Mouse (Mus musculus) lung, embryonic 15.5 days (tissue): Measurements from ENCODE around the gene Isg15. TPM values are rescaled to one million over a fixed set of nuclear protein-coding genes. Genes with fewer than 3 reads are reported as not detected.

ENCODE experiments used
- ATAC-seq: fragments of 200-750 bp; cut with Nextera tagmentation; 2 replicates; pipeline ENCODE4 v1.8.0; 2017; ENCODE audit warnings: moderate number of reproducible peaks, borderline replicate concordance; ENCODE audit not compliant: low FRiP score, low TSS enrichment; ENCODE audit errors: extremely low read depth
- H3K27ac ChIP-seq: fragments of 300-500 bp; sonication (generic); 2 replicates; pipeline ENCODE4 v1.5.1; 2015; ENCODE audit warnings: moderate library complexity, mild to moderate bottlenecking, inconsistent platforms
- H3K27me3 ChIP-seq: fragments of 300-500 bp; sonication (generic); 2 replicates; pipeline ENCODE4 v1.6.1; 2015; ENCODE audit warnings: inconsistent platforms
- H3K36me3 ChIP-seq: fragments of 300-500 bp; sonication (generic); 2 replicates; pipeline ENCODE4 v1.6.1; 2015; ENCODE audit warnings: inconsistent platforms
- H3K4me1 ChIP-seq: fragments of 300-500 bp; sonication (generic); 2 replicates; pipeline ENCODE4 v1.6.1; 2015; ENCODE audit warnings: inconsistent platforms
- H3K4me2 ChIP-seq: fragments of 300-500 bp; sonication (generic); 2 replicates; pipeline ENCODE4 v1.6.1; 2015; ENCODE audit warnings: inconsistent platforms, mild to moderate bottlenecking, moderate library complexity
- H3K4me3 ChIP-seq: fragments of 300-500 bp; sonication (generic); 2 replicates; pipeline ENCODE4 v1.5.1; 2015; ENCODE audit warnings: mild to moderate bottlenecking, inconsistent platforms
- H3K9ac ChIP-seq: fragments of 300-500 bp; sonication (generic); 2 replicates; pipeline ENCODE4 v1.6.1; 2015; ENCODE audit warnings: inconsistent platforms
- H3K9me3 ChIP-seq: fragments of 300-500 bp; sonication (generic); 2 replicates; pipeline ENCODE4 v1.6.1; 2016; ENCODE audit warnings: inconsistent platforms
- WGBS: fragments of 180-500 bp; shearing (Covaris S2); methylation state at CpG from one replicate; pipeline ENCODE4 v1.1.7; 2015; 5-methylcytosine and 5-hydroxymethylcytosine counted together
- polyA plus RNA-seq: library from polyadenylated mRNA; unstranded; fragments of >200 nt; fragmentation: Nextera tagmentation; extraction: Ambion mirVana; gene quantifications from 2 replicates; pipeline ENCODE4 v1.2.1, GENCODE M21; 2015

Isg15 gene
- polyA plus RNA-seq, 1 experiment from 2014 or later, result 3.1 TPM

- 84% methylated on average over 11 of the region's 11 CpGs for WGBS
- no peaks in the 10 kb centered on the region for H3K9me3 ChIP-seq
- H3K4me3 ChIP-seq, result no peak overlapping the region
- no peak overlapping the region for H3K4me2 ChIP-seq
- H3K27me3 ChIP-seq, result no peaks in the 10 kb centered on the region
- no peaks in the 10 kb centered on the region for H3K36me3 ChIP-seq
- no peaks in the 10 kb centered on the region for H3K4me1 ChIP-seq
- H3K27ac ChIP-seq, result no peak overlapping the region
- ATAC-seq, result no peak
- H3K9ac ChIP-seq, result no peak overlapping the region
Observed at GRCm38 (mm10) chr4:156219936-156220335, 19.3 kb upstream of the Isg15 start.

GRCm38 (mm10) chr4:156217838-156218237 is 17.2 kb upstream of the Isg15 start:
- Histone ChIP-seq H3K27ac (no peak overlapping the region), H3K9me3 (no peaks in the 10 kb centered on the region), H3K9ac (no peak overlapping the region), H3K4me2 (no peak overlapping the region), H3K36me3 (no peaks in the 10 kb centered on the region), H3K4me3 (no peak overlapping the region), H3K4me1 (no peaks in the 10 kb centered on the region), H3K27me3 (no peaks in the 10 kb centered on the region)
- WGBS, result 75% methylated on average over 16 of the region's 16 CpGs
- no peak for ATAC-seq

- no peaks in the 10 kb centered on the region for H3K36me3 ChIP-seq
- 78% methylated on average over 16 of the region's 16 CpGs for WGBS
- no peak overlapping the region for H3K4me2 ChIP-seq
- no peaks in the 10 kb centered on the region for H3K9me3 ChIP-seq
- H3K9ac ChIP-seq, result no peak overlapping the region
- no peaks in the 10 kb centered on the region for H3K4me1 ChIP-seq
- no peak overlapping the region for H3K27ac ChIP-seq
- no peak overlapping the region for H3K4me3 ChIP-seq
- peak; percentile 29 for ATAC-seq
- no peaks in the 10 kb centered on the region for H3K27me3 ChIP-seq
Observed at GRCm38 (mm10) chr4:156217022-156217669, 16.5 kb upstream of the Isg15 start.

GRCm38 (mm10) chr4:156216196-156216595 is 15.6 kb upstream of the Isg15 start:
- Histone ChIP-seq H3K36me3 (no peaks in the 10 kb centered on the region), H3K4me1 (no peaks in the 10 kb centered on the region), H3K27me3 (no peaks in the 10 kb centered on the region), H3K4me3 (no peak overlapping the region), H3K27ac (no peak overlapping the region), H3K9me3 (no peaks in the 10 kb centered on the region), H3K4me2 (no peak overlapping the region), H3K9ac (no peak overlapping the region)
- no peak for ATAC-seq
- 79% methylated on average over 2 of the region's 2 CpGs for WGBS

GRCm38 (mm10) chr4:156215649-156216048 is 15.0 kb upstream of the Isg15 start, which contains the start of gene Perm1:
Gene Perm1, plus strand, starts transcription at chr4:156215868.
- no peaks in the 10 kb centered on the region for H3K27me3 ChIP-seq
- no peak within 1 kb of the TSS for H3K4me3 ChIP-seq
- H3K4me2 ChIP-seq, result no peak within 1 kb of the TSS
- H3K9me3 ChIP-seq, result no peaks in the 10 kb centered on the region
- no peaks in the 10 kb centered on the region for H3K36me3 ChIP-seq
- H3K4me1 ChIP-seq, result no peaks in the 10 kb centered on the region
- 67% methylated on average over 4 of the region's 4 CpGs for WGBS
- no peak within 1 kb of the TSS for H3K27ac ChIP-seq
- no peak within 1 kb of the TSS for H3K9ac ChIP-seq
- no peak for ATAC-seq

GRCm38 (mm10) chr4:156213134-156213533 is 12.5 kb upstream of the Isg15 start:
- 87% methylated on average over 13 of the region's 13 CpGs for WGBS
- no peak overlapping the region for H3K4me3 ChIP-seq

GRCm38 (mm10) chr4:156209963-156210635 is 9.5 kb upstream of the Isg15 start:
- H3K4me3 ChIP-seq, result no peak overlapping the region
- H3K27me3 ChIP-seq, result no peaks in the 10 kb centered on the region
- H3K4me2 ChIP-seq, result no peak overlapping the region
- no peaks in the 10 kb centered on the region for H3K9me3 ChIP-seq
- no peaks in the 10 kb centered on the region for H3K4me1 ChIP-seq
- no peaks in the 10 kb centered on the region for H3K36me3 ChIP-seq
- no peak overlapping the region for H3K27ac ChIP-seq
- 58% methylated on average over 13 of the region's 13 CpGs for WGBS
- no peak overlapping the region for H3K9ac ChIP-seq
- no peak for ATAC-seq

More at GRCm38 (mm10) chr4:156213134-156213533, 12.5 kb upstream of the Isg15 start:
- ATAC-seq, result no peak
- Histone ChIP-seq H3K4me2 (no peak overlapping the region), H3K27ac (no peak overlapping the region), H3K4me1 (no peaks in the 10 kb centered on the region), H3K27me3 (no peaks in the 10 kb centered on the region), H3K9me3 (no peaks in the 10 kb centered on the region), H3K9ac (no peak overlapping the region), H3K36me3 (no peaks in the 10 kb centered on the region)

GRCm38 (mm10) chr4:156208872-156209271 is 8.3 kb upstream of the Isg15 start:
- Histone ChIP-seq H3K4me3 (no peak overlapping the region), H3K27ac (no peak overlapping the region), H3K9me3 (no peaks in the 10 kb centered on the region), H3K27me3 (peaks cover 10% of the 10 kb centered on the region), H3K36me3 (no peaks in the 10 kb centered on the region), H3K9ac (no peak overlapping the region), H3K4me1 (peaks cover 4% of the 10 kb centered on the region; the same call in 1 of the 2 replicates), H3K4me2 (no peak overlapping the region)
- WGBS, result 78% methylated on average over 4 of the region's 4 CpGs
- ATAC-seq, result no peak

- peak overlapping the region; percentile 52 for H3K4me3 ChIP-seq
- no peak overlapping the region; the same call in 1 of the 2 replicates for H3K27ac ChIP-seq
- 0% methylated on average over 49 of the region's 49 CpGs for WGBS
- H3K4me1 ChIP-seq, result peaks cover 15% of the 10 kb centered on the region
- peak overlapping the region; percentile 56 for H3K9ac ChIP-seq
- no peaks in the 10 kb centered on the region for H3K9me3 ChIP-seq
- H3K36me3 ChIP-seq, result no peaks in the 10 kb centered on the region
- peaks cover 20% of the 10 kb centered on the region for H3K27me3 ChIP-seq
- H3K4me2 ChIP-seq, result peak overlapping the region; percentile 91
- peak; percentile 66; the same call in 1 of the 2 replicates for ATAC-seq
Observed at GRCm38 (mm10) chr4:156203413-156204131, 3.0 kb upstream of the Isg15 start.

- peak within 1 kb of the TSS; percentile 91 for H3K4me2 ChIP-seq
- H3K4me1 ChIP-seq, result peaks cover 18% of the 10 kb centered on the region
- 0% methylated on average over 39 of the region's 39 CpGs for WGBS
- peak; percentile 77; the same call in 1 of the 2 replicates for ATAC-seq
- peaks cover 20% of the 10 kb centered on the region for H3K27me3 ChIP-seq
- H3K36me3 ChIP-seq, result no peaks in the 10 kb centered on the region
- no peak within 1 kb of the TSS; the same call in 1 of the 2 replicates for H3K27ac ChIP-seq
- no peaks in the 10 kb centered on the region for H3K9me3 ChIP-seq
- H3K4me3 ChIP-seq, result peak within 1 kb of the TSS; percentile 52
- peak within 1 kb of the TSS; percentile 56 for H3K9ac ChIP-seq
Observed at GRCm38 (mm10) chr4:156203001-156203412, 2.4 kb upstream of the Isg15 start, which contains the start of gene AW011738. Gene AW011738, plus strand, starts transcription at chr4:156203304.

- no peak overlapping the region for H3K27ac ChIP-seq
- 29% methylated on average over 12 of the region's 12 CpGs for WGBS
- H3K36me3 ChIP-seq, result no peaks in the 10 kb centered on the region
- peak overlapping the region; percentile 91 for H3K4me2 ChIP-seq
- H3K9me3 ChIP-seq, result no peaks in the 10 kb centered on the region
- peak overlapping the region; percentile 52 for H3K4me3 ChIP-seq
- H3K9ac ChIP-seq, result peak overlapping the region; percentile 8; the same call in 1 of the 2 replicates
- peaks cover 18% of the 10 kb centered on the region for H3K4me1 ChIP-seq
- no peak for ATAC-seq
- H3K27me3 ChIP-seq, result peaks cover 20% of the 10 kb centered on the region
Observed at GRCm38 (mm10) chr4:156202462-156202893, 1.9 kb upstream of the Isg15 start.
